Mouse (Mus musculus) left cerebral cortex, adult 9 months (tissue): ENCODE measurements at regions not wholly inside any gene's neighbourhood (a gene's known extent, or its start where the extent isn't known, plus 50 kb on each side); places are given as distances from the start of the nearest gene placed in this dataset.
A peak's percentile ranks its signal among the peaks of the same experiment; 100 is the strongest.

Source experiments
- DNase-seq, 2 experiments: peaks; one replicate each; pipeline ENCODE4 v3.0.0; 2022; ENCODE audit warnings: low spot score in 2 of 2

DNA sequence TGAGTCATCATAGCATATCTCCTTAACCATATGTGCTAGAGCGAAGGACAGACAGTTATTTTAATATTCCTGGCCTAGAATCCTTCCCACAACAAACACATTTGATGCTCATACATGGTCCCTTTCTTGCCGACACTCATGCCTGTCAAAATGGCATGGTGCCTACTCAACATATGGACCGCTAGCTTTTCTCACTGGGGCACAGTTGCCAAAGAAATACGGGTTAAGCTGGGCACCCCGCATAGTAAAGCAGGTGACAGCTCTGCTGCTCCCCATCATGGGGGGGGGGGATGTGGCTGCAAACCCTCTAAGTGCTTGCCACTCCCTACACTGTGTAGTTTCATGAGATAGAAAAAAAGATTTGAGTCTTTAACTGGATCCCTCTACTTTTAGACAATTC is 90.7 kb upstream of the Galnt5 start:
- peak; percentile 27 to 75 for DNase-seq

DNA sequence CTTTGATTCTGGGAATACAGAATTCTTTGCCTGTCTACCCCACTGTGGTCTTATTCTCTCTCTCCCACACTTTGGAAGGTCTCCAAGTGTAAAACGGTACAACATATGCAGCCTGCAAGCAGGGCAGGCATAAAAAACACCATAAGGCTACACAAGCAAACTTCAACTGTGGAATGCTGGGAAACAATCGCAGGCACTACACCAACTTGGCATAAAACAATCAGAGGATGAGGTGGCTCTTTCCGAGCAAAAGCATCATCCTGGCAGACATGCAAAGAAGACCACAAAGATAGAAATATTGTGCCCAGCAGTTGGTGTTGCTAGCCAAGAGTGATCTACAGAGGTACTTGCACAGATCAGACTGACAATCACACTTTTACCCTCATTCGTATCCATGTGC is 88.0 kb upstream of the Galnt5 start:
- peak in 1 of 2 experiments; percentile 19 for DNase-seq

DNA sequence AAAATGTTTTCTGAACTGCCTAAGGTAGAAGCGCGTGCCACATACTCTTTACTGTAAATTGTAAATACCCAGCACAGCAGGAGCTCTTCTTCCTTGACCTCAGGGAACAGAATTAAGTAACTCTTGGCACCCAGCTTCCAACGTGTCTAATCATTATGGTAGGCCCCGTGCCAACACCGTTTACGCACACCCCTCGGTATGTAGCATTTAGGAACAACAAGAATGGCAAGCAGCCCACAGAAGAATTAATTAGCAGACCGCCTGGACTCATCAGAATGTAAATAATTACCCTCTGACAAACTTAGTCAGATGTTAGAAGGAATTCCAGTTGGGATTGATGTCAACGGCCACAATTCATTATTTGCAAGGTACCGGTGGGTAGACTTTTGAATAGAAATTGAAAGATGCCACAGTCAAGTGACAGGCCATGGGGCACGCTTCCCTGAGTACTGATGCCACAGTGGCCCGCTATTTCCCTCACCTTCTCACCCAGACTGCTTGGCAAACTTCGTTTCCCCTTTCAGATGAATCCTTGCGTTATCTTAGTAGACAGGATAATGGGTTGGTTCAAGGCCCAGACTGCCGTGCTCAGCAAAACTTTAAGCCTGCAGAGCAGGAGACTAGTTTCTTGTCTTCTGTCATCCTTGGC is 81.2 kb upstream of the Galnt5 start:
- no peak for DNase-seq

DNA sequence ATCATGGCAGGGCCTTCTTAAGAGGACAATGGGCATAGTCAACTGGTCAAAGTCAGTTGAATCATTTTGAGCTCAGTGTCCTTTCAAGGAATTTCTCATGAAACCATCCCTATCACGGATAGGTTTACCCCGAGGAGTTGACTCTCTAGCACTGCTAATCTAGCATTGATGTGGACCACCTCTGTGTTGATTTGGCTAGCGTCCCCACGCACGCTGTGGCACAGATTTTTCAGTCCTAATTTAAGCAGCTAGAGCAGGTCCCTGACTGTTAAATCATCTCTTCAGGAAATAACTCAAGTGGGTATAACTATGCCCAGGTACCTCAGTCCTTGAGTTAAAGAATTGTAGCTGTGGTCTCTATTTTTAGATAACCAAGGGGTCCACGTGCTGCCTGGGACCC is 80.0 kb upstream of the Galnt5 start:
- no peak for DNase-seq

DNA sequence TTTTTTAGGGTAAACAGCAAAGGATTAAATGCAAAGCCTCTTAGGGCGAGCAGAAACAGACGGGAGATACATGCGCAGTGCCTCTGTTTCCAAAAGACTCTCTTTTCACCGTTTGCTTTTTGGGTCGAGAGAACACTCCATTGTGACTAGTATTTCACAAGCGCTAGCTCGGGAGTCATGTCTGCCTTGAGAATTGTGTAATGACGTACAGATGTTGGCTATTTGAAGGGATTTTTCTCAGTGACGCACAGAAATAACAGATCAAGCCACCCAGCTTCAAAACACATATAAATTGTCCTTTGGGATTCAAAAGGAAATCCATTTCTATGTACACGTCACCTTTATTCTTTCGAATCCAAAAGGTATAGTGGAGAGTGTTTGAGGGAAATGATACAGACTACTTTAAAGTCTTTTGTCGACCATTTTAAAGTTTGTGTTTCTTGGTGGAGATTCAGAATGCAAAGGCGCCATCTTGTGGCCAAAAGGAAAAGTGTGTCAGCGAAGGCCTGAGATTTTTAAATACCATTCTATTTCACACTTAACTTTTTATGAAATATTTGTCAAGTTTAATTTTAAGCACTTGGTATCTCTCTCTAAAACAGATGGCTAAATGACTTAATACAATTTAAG is 78.5 kb upstream of the Galnt5 start:
- DNase-seq: peak in 1 of 2 experiments; percentile 65

DNA sequence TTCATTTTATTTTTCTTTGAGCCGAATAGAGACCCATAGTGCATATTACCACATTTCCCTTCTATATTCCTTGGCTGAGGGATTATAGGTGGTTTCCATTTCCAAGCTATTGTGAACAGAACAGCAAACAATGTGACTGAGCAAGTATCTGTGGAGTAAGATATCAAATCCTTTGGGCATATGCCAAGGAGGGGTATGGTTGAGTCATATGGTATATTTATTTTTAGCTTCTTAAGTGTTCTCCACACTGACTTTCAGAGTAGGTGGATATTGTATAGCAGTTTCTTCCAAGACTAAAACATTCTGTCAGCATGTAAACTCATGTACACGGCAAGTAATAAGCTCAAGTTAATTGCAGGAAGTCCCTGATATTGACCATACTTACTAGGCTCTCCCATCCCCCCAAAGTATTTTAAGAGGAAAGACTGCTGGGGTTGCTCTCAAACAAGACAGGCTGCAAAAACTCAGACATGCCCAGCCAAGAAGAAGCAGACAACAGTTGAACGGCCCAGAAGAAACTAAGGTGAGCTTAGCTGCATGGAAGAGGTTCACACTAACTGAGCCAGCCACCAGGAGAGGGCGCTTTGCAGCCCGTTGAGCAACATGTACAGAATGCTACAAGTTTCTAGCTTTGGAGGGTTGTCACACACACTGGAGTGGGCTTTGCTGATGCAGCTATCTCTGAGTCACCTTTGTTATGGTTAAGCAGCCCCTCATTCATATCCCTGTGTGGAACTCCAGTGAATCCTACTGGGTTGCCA is 63.4 kb upstream of the Galnt5 start:
- peak; percentile 11 to 16 for DNase-seq
